Mouse (Mus musculus) E14TG2a.4 (cell line): ENCODE measurements at regions not wholly inside any gene's neighbourhood (a gene's known extent, or its start where the extent isn't known, plus 50 kb on each side); places are given as distances from the start of the nearest gene placed in this dataset.

ENCODE experiments used
- CTCF ChIP-seq: conservative IDR thresholded peaks from 2 replicates; pipeline ENCODE4 v1.5.1; 2014; ENCODE audit warnings: low read length
- POU5F1 ChIP-seq: IDR thresholded peaks from 2 replicates; pipeline ENCODE4 v1.6.1; 2014; ENCODE audit warnings: low read length, borderline replicate concordance

DNA sequence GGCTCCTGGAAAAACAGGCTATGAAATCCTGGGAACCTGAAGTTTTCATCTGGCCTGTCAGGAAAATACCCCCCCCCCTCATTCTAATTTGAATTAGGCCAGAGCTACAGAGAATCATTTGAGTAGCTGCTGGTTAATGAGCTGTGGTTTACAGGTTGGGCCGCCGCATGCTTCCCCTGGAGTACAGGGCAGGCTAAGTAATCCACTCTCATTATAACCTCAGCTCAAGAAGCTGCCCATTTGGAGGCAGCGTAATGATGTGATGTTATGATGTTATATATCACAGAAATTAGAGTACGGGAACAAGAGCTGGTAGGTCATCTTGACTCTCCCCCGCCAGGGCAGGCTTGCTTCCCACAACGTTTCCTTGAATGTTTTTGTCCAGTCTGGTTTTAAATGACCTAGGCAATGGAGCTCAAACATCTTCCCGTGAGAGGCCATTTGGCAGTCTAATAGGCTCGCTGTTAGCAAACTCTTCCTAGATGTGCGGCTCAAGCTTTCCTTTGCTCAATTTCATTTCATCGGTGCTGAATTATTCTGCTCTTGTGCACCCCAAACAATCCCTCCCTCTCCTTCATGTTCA, 315.0 kb downstream of the D3Ertd751e start:
- TF ChIP-seq CTCF (no peak), POU5F1 (no peak)
